Mouse (Mus musculus): ENCODE results near the gene Mgea5.

Mgea5 gene

GRCm38 (mm10) chr19:45748691-45749242, 34.9 kb downstream of the Mgea5 start:
- peak; percentile 62 for DNase-seq (ENCODE audit: low read depth, low spot score)

- DNase-seq (ENCODE audit: low read depth, low spot score): no peak
Measured at GRCm38 (mm10) chr19:45748206-45748605, 35.4 kb downstream of the Mgea5 start.

GRCm38 (mm10) chr19:45747028-45747867, 36.4 kb downstream of the Mgea5 start:
- DNase-seq (ENCODE audit: low read depth, low spot score): peak; percentile 82

GRCm38 (mm10) chr19:45746153-45747020, 37.2 kb downstream of the Mgea5 start:
- DNase-seq (ENCODE audit: low read depth, low spot score): peak; percentile 80

GRCm38 (mm10) chr19:45745344-45746152, 38.1 kb downstream of the Mgea5 start:
- DNase-seq (ENCODE audit: low read depth, low spot score): no peak

GRCm38 (mm10) chr19:45743619-45744018, 40.0 kb downstream of the Mgea5 start:
- DNase-seq (ENCODE audit: low read depth, low spot score): no peak

GRCm38 (mm10) chr19:45742984-45743575, 40.6 kb downstream of the Mgea5 start:
- no peak for DNase-seq (ENCODE audit: low read depth, low spot score)

GRCm38 (mm10) chr19:45742218-45742983, 41.2 kb downstream of the Mgea5 start, which contains the start of gene Fgf8:
Gene Fgf8 (minus strand): TSS chr19:45742915.
- no peak for DNase-seq (ENCODE audit: low read depth, low spot score)

GRCm38 (mm10) chr19:45741431-45742217, 42.0 kb downstream of the Mgea5 start:
- no peak for DNase-seq (ENCODE audit: low read depth, low spot score)

GRCm38 (mm10) chr19:45740817-45741216, 42.8 kb downstream of the Mgea5 start:
- no peak for DNase-seq (ENCODE audit: low read depth, low spot score)

GRCm38 (mm10) chr19:45740233-45740632, 43.4 kb downstream of the Mgea5 start:
- DNase-seq (ENCODE audit: low read depth, low spot score): no peak

GRCm38 (mm10) chr19:45738521-45738920, 45.1 kb downstream of the Mgea5 start:
- no peak for DNase-seq (ENCODE audit: low read depth, low spot score)

GRCm38 (mm10) chr19:45737846-45738484, 45.7 kb downstream of the Mgea5 start:
- DNase-seq (ENCODE audit: low read depth, low spot score): no peak

GRCm38 (mm10) chr19:45737208-45737845, 46.3 kb downstream of the Mgea5 start:
- DNase-seq (ENCODE audit: low read depth, low spot score): no peak

- DNase-seq (ENCODE audit: low read depth, low spot score): peak; percentile 19
Measured at GRCm38 (mm10) chr19:45736855-45737207, 46.8 kb downstream of the Mgea5 start.

GRCm38 (mm10) chr19:45736241-45736640, 47.4 kb downstream of the Mgea5 start:
- no peak for DNase-seq (ENCODE audit: low read depth, low spot score)

- no peak for DNase-seq (ENCODE audit: low read depth, low spot score)
Measured at GRCm38 (mm10) chr19:45734762-45735161, 48.9 kb downstream of the Mgea5 start.

GRCm38 (mm10) chr19:45734191-45734590, 49.4 kb downstream of the Mgea5 start:
- no peak for DNase-seq (ENCODE audit: low read depth, low spot score)
